Mouse (Mus musculus): Measurements from ENCODE around the gene Map3k4. TPM values are rescaled to one million over a fixed set of nuclear protein-coding genes. Genes with fewer than 3 reads are reported as not detected.

Map3k4 gene
- total RNA-seq, 1 experiment, result 31.7 TPM

DNA sequence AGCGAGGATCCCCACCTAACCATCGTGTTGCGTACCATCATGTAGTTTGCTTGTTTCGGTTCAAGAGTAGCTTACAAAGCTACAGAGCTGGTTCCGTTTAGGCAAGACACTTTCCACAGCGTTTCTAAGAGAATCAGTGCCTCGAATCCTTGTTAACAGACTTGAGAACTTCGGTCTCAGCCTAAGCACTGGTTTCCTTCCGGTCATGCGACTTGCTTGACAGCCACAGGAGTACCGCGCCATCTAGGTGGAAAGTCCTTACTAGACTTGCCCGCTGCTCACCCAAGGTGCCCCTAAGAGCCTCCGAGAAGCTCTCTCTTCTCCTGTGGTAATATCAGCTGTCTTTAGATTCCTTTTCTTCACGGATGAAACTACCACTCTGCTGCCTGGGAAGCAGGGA is 41.3 kb upstream of the Map3k4 start:
- H3K9me3 ChIP-seq (ENCODE audit: control insufficient read depth, insufficient read depth, low read depth, low read length), result no peaks in the 10 kb centered on the region
- in situ Hi-C loops (cut with MboI; ENCODE audit: low sequenced_read_pairs in 2 of 2, unreplicated experiment in 2 of 2), result loop anchor here (10.0 to 25.0 kb wide), 2 partner anchors 323 to 325 kb away; no protein-coding TSS in a partner anchor
- H3K9ac ChIP-seq (ENCODE audit: insufficient read depth, low read depth, low read length, poor library complexity, severe bottlenecking), result peak overlapping the region; percentile 65; the same call in 1 of the 2 replicates
- TF ChIP-seq MAFK (IDR thresholded peaks at IDR 0.05; ENCODE audit: insufficient read depth, low read depth, low read length) (no peak), ZC3H11A (IDR thresholded peaks at IDR 0.05; ENCODE audit: borderline replicate concordance, low read depth, low read length) (no peak), ZNF384 (IDR thresholded peaks at IDR 0.05; ENCODE audit: low read depth, low read length) (no peak), HCFC1 (IDR thresholded peaks at IDR 0.05; ENCODE audit: borderline replicate concordance, insufficient read depth, low read length) (no peak), CHD2 (IDR thresholded peaks at IDR 0.05; ENCODE audit: low read depth, low read length) (no peak)
- peak overlapping the region; percentile 38 to 49; a peak in 2 of 4 replicates for H3K4me3 ChIP-seq (ENCODE audit: insufficient read depth in 1 of 2, low read depth in 1 of 2, low read length in 2 of 2, poor library complexity in 1 of 2, severe bottlenecking in 1 of 2)
- DNase-seq (ENCODE audit: low read depth, low spot score), result no peak
- peaks cover 0 to 5% of the 10 kb centered on the region in 2 experiments; a peak in 1 of 4 replicates for H3K4me1 ChIP-seq (ENCODE audit: control insufficient read depth in 2 of 2, insufficient read depth in 2 of 2, low read length in 2 of 2, poor library complexity in 1 of 2)
- H3K27ac ChIP-seq (ENCODE audit: insufficient read depth, low read depth, low read length, poor library complexity, severe bottlenecking), result no peak overlapping the region
- no peaks in the 10 kb centered on the region for H3K36me3 ChIP-seq (ENCODE audit: control insufficient read depth, insufficient read depth, low read length, poor library complexity, severe bottlenecking)

DNA sequence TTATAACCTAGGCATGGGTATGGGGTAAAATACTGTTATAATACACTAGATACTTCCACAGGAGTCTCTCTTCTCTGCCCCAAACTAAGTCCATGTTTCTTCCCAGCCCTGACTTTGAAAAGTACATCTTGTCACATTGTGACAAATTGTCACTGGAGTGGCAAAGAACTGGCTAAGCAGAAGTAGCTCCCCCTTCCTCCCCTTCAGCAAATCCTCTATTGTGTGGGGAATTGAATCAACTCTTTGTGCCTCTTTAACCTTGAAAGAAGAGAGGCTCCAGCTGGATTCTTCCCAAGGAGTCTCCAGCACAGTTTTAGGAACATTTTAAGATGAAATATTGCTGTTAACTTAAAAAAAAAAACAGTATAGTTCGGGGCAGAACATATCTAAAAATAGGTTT is 34.2 kb upstream of the Map3k4 start:
- H3K9ac ChIP-seq (ENCODE audit: insufficient read depth, low read depth, low read length, poor library complexity, severe bottlenecking), result no peak overlapping the region

DNA sequence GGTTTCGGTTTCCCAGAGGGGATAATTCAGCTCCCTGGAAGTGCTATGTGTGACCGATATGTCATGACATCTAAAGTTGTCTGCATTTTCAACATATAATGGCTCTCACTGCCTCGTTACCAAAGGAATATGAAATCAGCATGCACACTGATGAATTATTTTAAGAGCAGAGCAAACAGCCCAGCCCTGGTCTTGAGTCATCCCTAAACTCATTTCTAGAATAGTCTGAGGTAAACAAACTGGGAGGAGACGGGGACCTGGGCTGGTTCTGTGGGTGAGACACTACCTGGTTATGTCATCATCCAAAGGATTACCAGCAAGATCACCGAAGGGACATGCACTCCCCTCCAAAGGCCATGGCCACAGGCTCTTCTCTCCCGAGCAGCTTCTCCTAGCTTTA is 33.0 kb upstream of the Map3k4 start:
- Histone ChIP-seq H3K27ac (ENCODE audit: insufficient read depth, low read depth, low read length, poor library complexity, severe bottlenecking) (no peak overlapping the region), H3K4me3 (ENCODE audit: insufficient read depth in 1 of 2, low read depth in 1 of 2, low read length in 2 of 2, poor library complexity in 1 of 2, severe bottlenecking in 1 of 2) (no peak overlapping the region), H3K9me3 (ENCODE audit: control insufficient read depth, insufficient read depth, low read depth, low read length) (no peaks in the 10 kb centered on the region), H3K9ac (ENCODE audit: insufficient read depth, low read depth, low read length, poor library complexity, severe bottlenecking) (no peak overlapping the region), H3K36me3 (ENCODE audit: control insufficient read depth, insufficient read depth, low read length, poor library complexity, severe bottlenecking) (no peaks in the 10 kb centered on the region), H3K4me1 (ENCODE audit: control insufficient read depth in 2 of 2, insufficient read depth in 2 of 2, low read length in 2 of 2, poor library complexity in 1 of 2) (no peaks in the 10 kb centered on the region)
- TF ChIP-seq HCFC1 (IDR thresholded peaks at IDR 0.05; ENCODE audit: borderline replicate concordance, insufficient read depth, low read length), result no peak
- no peak for TF ChIP-seq ZC3H11A (IDR thresholded peaks at IDR 0.05; ENCODE audit: borderline replicate concordance, low read depth, low read length)
- no peak for TF ChIP-seq MAFK (IDR thresholded peaks at IDR 0.05; ENCODE audit: insufficient read depth, low read depth, low read length)
- no peak for TF ChIP-seq CHD2 (IDR thresholded peaks at IDR 0.05; ENCODE audit: low read depth, low read length)
- TF ChIP-seq ZNF384 (IDR thresholded peaks at IDR 0.05; ENCODE audit: low read depth, low read length), result no peak
- DNase-seq (ENCODE audit: low read depth, low spot score), result no peak
- in situ Hi-C loops (cut with MboI; ENCODE audit: low sequenced_read_pairs in 2 of 2, unreplicated experiment in 2 of 2), result loop anchor here in 1 of 2 experiments (25.0 kb wide), 1 partner anchor 314 kb away; no protein-coding TSS in a partner anchor

More for the DNA sequence above, 34.2 kb upstream of the Map3k4 start:
- Histone ChIP-seq H3K4me3 (ENCODE audit: insufficient read depth in 1 of 2, low read depth in 1 of 2, low read length in 2 of 2, poor library complexity in 1 of 2, severe bottlenecking in 1 of 2) (no peak overlapping the region), H3K4me1 (ENCODE audit: control insufficient read depth in 2 of 2, insufficient read depth in 2 of 2, low read length in 2 of 2, poor library complexity in 1 of 2) (no peaks in the 10 kb centered on the region), H3K9me3 (ENCODE audit: control insufficient read depth, insufficient read depth, low read depth, low read length) (no peaks in the 10 kb centered on the region), H3K27ac (ENCODE audit: insufficient read depth, low read depth, low read length, poor library complexity, severe bottlenecking) (no peak overlapping the region), H3K36me3 (ENCODE audit: control insufficient read depth, insufficient read depth, low read length, poor library complexity, severe bottlenecking) (no peaks in the 10 kb centered on the region)
- no peak for DNase-seq (ENCODE audit: low read depth, low spot score)
- TF ChIP-seq ZNF384 (IDR thresholded peaks at IDR 0.05; ENCODE audit: low read depth, low read length) (no peak), MAFK (IDR thresholded peaks at IDR 0.05; ENCODE audit: insufficient read depth, low read depth, low read length) (no peak), ZC3H11A (IDR thresholded peaks at IDR 0.05; ENCODE audit: borderline replicate concordance, low read depth, low read length) (no peak), CHD2 (IDR thresholded peaks at IDR 0.05; ENCODE audit: low read depth, low read length) (no peak), HCFC1 (IDR thresholded peaks at IDR 0.05; ENCODE audit: borderline replicate concordance, insufficient read depth, low read length) (no peak)
- in situ Hi-C loops (cut with MboI; ENCODE audit: low sequenced_read_pairs in 2 of 2, unreplicated experiment in 2 of 2), result loop anchor here in 1 of 2 experiments (25.0 kb wide), 1 partner anchor 315 kb away; no protein-coding TSS in a partner anchor

DNA sequence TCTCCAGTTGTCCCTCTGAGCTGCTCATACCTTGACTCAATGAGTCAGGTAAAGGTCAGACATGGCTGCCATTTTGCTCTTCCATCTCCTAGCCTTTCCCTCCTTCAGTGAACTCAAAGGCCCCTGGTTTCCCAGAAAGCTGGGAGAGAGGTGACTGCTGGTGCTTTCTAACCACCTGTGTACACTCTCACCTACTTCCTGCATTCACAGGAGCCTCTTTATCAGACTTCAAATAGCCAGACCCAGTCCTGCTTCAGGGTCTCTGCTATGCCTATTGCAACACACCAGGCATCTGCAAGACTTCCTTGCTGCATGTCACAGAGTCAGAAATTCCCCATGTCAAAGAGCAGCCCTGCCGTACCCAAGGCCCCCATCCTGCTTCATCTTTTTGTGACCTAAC is 28.9 kb upstream of the Map3k4 start:
- no peak for TF ChIP-seq CHD2 (IDR thresholded peaks at IDR 0.05; ENCODE audit: low read depth, low read length)
- TF ChIP-seq MAFK (IDR thresholded peaks at IDR 0.05; ENCODE audit: insufficient read depth, low read depth, low read length), result no peak
- no peak for TF ChIP-seq HCFC1 (IDR thresholded peaks at IDR 0.05; ENCODE audit: borderline replicate concordance, insufficient read depth, low read length)
- no peak for TF ChIP-seq ZC3H11A (IDR thresholded peaks at IDR 0.05; ENCODE audit: borderline replicate concordance, low read depth, low read length)
- no peak for TF ChIP-seq ZNF384 (IDR thresholded peaks at IDR 0.05; ENCODE audit: low read depth, low read length)
- Histone ChIP-seq H3K4me3 (ENCODE audit: insufficient read depth in 1 of 2, low read depth in 1 of 2, low read length in 2 of 2, poor library complexity in 1 of 2, severe bottlenecking in 1 of 2) (no peak overlapping the region), H3K9me3 (ENCODE audit: control insufficient read depth, insufficient read depth, low read depth, low read length) (no peaks in the 10 kb centered on the region), H3K9ac (ENCODE audit: insufficient read depth, low read depth, low read length, poor library complexity, severe bottlenecking) (no peak overlapping the region), H3K36me3 (ENCODE audit: control insufficient read depth, insufficient read depth, low read length, poor library complexity, severe bottlenecking) (no peaks in the 10 kb centered on the region), H3K4me1 (ENCODE audit: control insufficient read depth in 2 of 2, insufficient read depth in 2 of 2, low read length in 2 of 2, poor library complexity in 1 of 2) (no peaks in the 10 kb centered on the region), H3K27ac (ENCODE audit: insufficient read depth, low read depth, low read length, poor library complexity, severe bottlenecking) (no peak overlapping the region)
- in situ Hi-C loops (cut with MboI; ENCODE audit: low sequenced_read_pairs in 2 of 2, unreplicated experiment in 2 of 2), result no loop called here
- DNase-seq (ENCODE audit: low read depth, low spot score), result no peak
